Mouse (Mus musculus) neural tube, embryonic 11.5 days (tissue): ENCODE data around the gene Ddx19a. TPM values are rescaled to one million over a fixed set of nuclear protein-coding genes. Genes with fewer than 3 reads are reported as not detected.
"Not testable (repeated sequence)": the region's sequence is repeated elsewhere in the genome, so short reads cannot be mapped to it uniquely, and the experiment has no call there.

Experiments used
- ATAC-seq: fragments of 200-750 bp; cut with Nextera tagmentation; 2 replicates; pipeline ENCODE4 v1.8.0; 2017; ENCODE audit warnings: moderate number of reproducible peaks, mild to moderate bottlenecking, moderate TSS enrichment, moderate library complexity; ENCODE audit not compliant: insufficient read depth, low FRiP score, low TSS enrichment
- DNase-seq: peaks from one replicate; pipeline ENCODE4 v3.0.0-alpha.2; 2015; ENCODE audit warnings: low spot score
- H3K27ac ChIP-seq: fragments of 300-500 bp; sonication (generic); 2 replicates; pipeline ENCODE4 v1.5.1; 2014; ENCODE audit warnings: low read depth, mild to moderate bottlenecking, low read length
- H3K27me3 ChIP-seq: fragments of 300-500 bp; sonication (generic); 2 replicates; pipeline ENCODE4 v1.6.1; 2014; ENCODE audit warnings: mild to moderate bottlenecking, low read length, mixed read lengths; ENCODE audit not compliant: control insufficient read depth, insufficient read depth
- H3K36me3 ChIP-seq: fragments of 300-500 bp; sonication (generic); 2 replicates; pipeline ENCODE4 v1.6.1; 2014; ENCODE audit warnings: mild to moderate bottlenecking, low read length, moderate library complexity, mixed read lengths; ENCODE audit not compliant: control insufficient read depth, insufficient read depth
- H3K4me1 ChIP-seq: fragments of 300-500 bp; sonication (generic); 2 replicates; pipeline ENCODE4 v1.6.1; 2014; ENCODE audit warnings: low read length, mixed read lengths; ENCODE audit not compliant: control insufficient read depth, insufficient read depth
- H3K4me2 ChIP-seq: fragments of 300-500 bp; sonication (generic); 2 replicates; pipeline ENCODE4 v1.6.1; 2014; ENCODE audit warnings: low read depth, mild to moderate bottlenecking, moderate library complexity
- H3K4me3 ChIP-seq: fragments of 300-500 bp; sonication (generic); 2 replicates; pipeline ENCODE4 v1.5.1; 2014; ENCODE audit warnings: low read depth, low read length
- H3K9ac ChIP-seq: fragments of 300-500 bp; sonication (generic); 2 replicates; pipeline ENCODE4 v1.6.1; 2014; ENCODE audit warnings: mild to moderate bottlenecking, low read length
- H3K9me3 ChIP-seq: fragments of 300-500 bp; sonication (generic); 2 replicates; pipeline ENCODE4 v1.6.1; 2016; ENCODE audit warnings: low read length; ENCODE audit not compliant: control insufficient read depth
- WGBS: fragments of 180-500 bp; shearing (Covaris S2); extraction: QIAGEN DNeasy Blood & Tissue Kit; methylation state at CpG from one replicate; pipeline ENCODE4 v1.1.7; 2014; 5-methylcytosine and 5-hydroxymethylcytosine counted together
- microRNA-seq: library from miRNA; unstranded; fragments of <30 nt; microRNA quantifications from one replicate; pipeline ENCODE4, GENCODE M21; 2016
- polyA plus RNA-seq: library from polyadenylated mRNA; unstranded; fragments of >200 nt; fragmentation: Nextera tagmentation; extraction: Ambion mirVana; gene quantifications from 2 replicates; pipeline ENCODE4 v1.2.1, GENCODE M21; 2014

Ddx19a gene
- polyA plus RNA-seq, 1 experiment from 2014 or later, result 33.7 TPM

GRCm38 (mm10) chr8:110931176-110931939 is 66.2 kb downstream of the Ddx19a start:
- Histone ChIP-seq H3K9ac (no peak overlapping the region), H3K36me3 (no peaks in the 10 kb centered on the region), H3K4me3 (no peak overlapping the region), H3K4me2 (no peak overlapping the region), H3K27me3 (no peaks in the 10 kb centered on the region), H3K9me3 (no peaks in the 10 kb centered on the region), H3K4me1 (no peaks in the 10 kb centered on the region), H3K27ac (no peak overlapping the region)
- 77% methylated on average over 12 of the region's 12 CpGs for WGBS
- ATAC-seq (no peak), DNase-seq (no peak)

- not testable (repeated sequence) for H3K9me3 ChIP-seq, ATAC-seq, H3K36me3 ChIP-seq, H3K9ac ChIP-seq, H3K27me3 ChIP-seq, DNase-seq, H3K27ac ChIP-seq, H3K4me1 ChIP-seq, H3K4me2 ChIP-seq, H3K4me3 ChIP-seq
- WGBS, result 87% methylated on average over 5 of the region's 8 CpGs
Measured at GRCm38 (mm10) chr8:110929672-110930071, 67.9 kb downstream of the Ddx19a start.

- H3K36me3 ChIP-seq, result no peaks in the 10 kb centered on the region
- no peak overlapping the region for H3K4me3 ChIP-seq
- no peak for ATAC-seq
- DNase-seq, result no peak
- no peaks in the 10 kb centered on the region for H3K9me3 ChIP-seq
- no peak overlapping the region for H3K27ac ChIP-seq
- 69% methylated on average over 5 of the region's 5 CpGs for WGBS
- H3K9ac ChIP-seq, result no peak overlapping the region
- H3K4me1 ChIP-seq, result no peaks in the 10 kb centered on the region
- no peak overlapping the region for H3K4me2 ChIP-seq
- H3K27me3 ChIP-seq, result no peaks in the 10 kb centered on the region
Measured at GRCm38 (mm10) chr8:110929066-110929465, 68.5 kb downstream of the Ddx19a start.

GRCm38 (mm10) chr8:110928435-110928834 is 69.2 kb downstream of the Ddx19a start:
- no peak overlapping the region for H3K9ac ChIP-seq
- no peak for DNase-seq
- H3K9me3 ChIP-seq, result no peaks in the 10 kb centered on the region
- no peak overlapping the region for H3K4me3 ChIP-seq
- ATAC-seq, result no peak
- H3K36me3 ChIP-seq, result no peaks in the 10 kb centered on the region
- 89% methylated on average over 7 of the region's 7 CpGs for WGBS
- H3K27me3 ChIP-seq, result no peaks in the 10 kb centered on the region
- H3K27ac ChIP-seq, result no peak overlapping the region
- H3K4me2 ChIP-seq, result no peak overlapping the region
- H3K4me1 ChIP-seq, result no peaks in the 10 kb centered on the region

- no peak overlapping the region for H3K27ac ChIP-seq
- no peak overlapping the region for H3K4me2 ChIP-seq
- ATAC-seq (no peak), DNase-seq (no peak)
- no peak overlapping the region; the same call in 1 of the 2 replicates for H3K9ac ChIP-seq
- no peaks in the 10 kb centered on the region for H3K36me3 ChIP-seq
- H3K27me3 ChIP-seq, result no peaks in the 10 kb centered on the region
- 57% methylated on average over 5 of the region's 5 CpGs for WGBS
- no peak overlapping the region for H3K4me3 ChIP-seq
- H3K9me3 ChIP-seq, result no peaks in the 10 kb centered on the region
- H3K4me1 ChIP-seq, result peaks cover 3% of the 10 kb centered on the region
Measured at GRCm38 (mm10) chr8:110926690-110927089, 70.9 kb downstream of the Ddx19a start.

- no peaks in the 10 kb centered on the region for H3K9me3 ChIP-seq
- H3K27me3 ChIP-seq, result no peaks in the 10 kb centered on the region
- WGBS, result 78% methylated on average over 8 of the region's 8 CpGs
- H3K4me1 ChIP-seq, result peaks cover 7% of the 10 kb centered on the region
- no peaks in the 10 kb centered on the region for H3K36me3 ChIP-seq
- H3K4me2 ChIP-seq, result no peak overlapping the region
- H3K9ac ChIP-seq, result no peak overlapping the region
- no peak overlapping the region for H3K27ac ChIP-seq
- DNase-seq (no peak), ATAC-seq (no peak)
- no peak overlapping the region for H3K4me3 ChIP-seq
Measured at GRCm38 (mm10) chr8:110925691-110926140, 71.9 kb downstream of the Ddx19a start.

Small RNA genes lying within 50 kb of the gene (microRNA-seq; reads per million reads assigned to microRNA genes)
- not detected for gene Gm24103
- gene Mir3473d, result not detected

Other genes with a start within 250 kb of the Ddx19a start
- gene Il34, start 191.9 kb downstream of the Ddx19a start, polyA plus RNA-seq, result not detected in 2 replicates
- gene Cog4, start 151.2 kb downstream of the Ddx19a start, polyA plus RNA-seq, result 71.0 and 73.5 TPM in 2 replicates
- 201 and 217 TPM in 2 replicates for gene Sf3b3, start 151.0 kb downstream of the Ddx19a start, polyA plus RNA-seq
- 6.4 and 7.5 TPM in 2 replicates for gene Fuk, start 95.3 kb downstream of the Ddx19a start, polyA plus RNA-seq
- gene St3gal2, start 77.9 kb downstream of the Ddx19a start, polyA plus RNA-seq, result 18.2 and 19.1 TPM in 2 replicates
- gene Ddx19b, start 34.0 kb upstream of the Ddx19a start, polyA plus RNA-seq, result 7.3 and 7.4 TPM in 2 replicates
- gene Aars, start 35.3 kb upstream of the Ddx19a start, polyA plus RNA-seq, result 79.7 and 89.6 TPM in 2 replicates
- gene Exosc6, start 58.5 kb upstream of the Ddx19a start, polyA plus RNA-seq, result 11.4 and 16.4 TPM in 2 replicates
- gene Clec18a, start 94.6 kb upstream of the Ddx19a start, polyA plus RNA-seq, result 0.38 and 0.55 TPM in 2 replicates
- 5.3 and 6.2 TPM in 2 replicates for gene Pdpr, start 96.8 kb upstream of the Ddx19a start, polyA plus RNA-seq